Mouse (Mus musculus) liver, adult 2 months (tissue): Measurements from ENCODE around the gene A530016L24Rik.

Experiments
- CTCF ChIP-seq: fragments of 200-500 bp; IDR thresholded peaks from 2 replicates; pipeline ENCODE4 v1.5.1; 2011; ENCODE audit warnings: low read depth, low read length, control low read depth
- POLR2A ChIP-seq: fragments of 200-500 bp; IDR thresholded peaks from 2 replicates; pipeline ENCODE4 v1.6.1; 2011; ENCODE audit warnings: low read length, control low read depth; ENCODE audit not compliant: insufficient read depth; ENCODE audit errors: extremely low read depth

DNA sequence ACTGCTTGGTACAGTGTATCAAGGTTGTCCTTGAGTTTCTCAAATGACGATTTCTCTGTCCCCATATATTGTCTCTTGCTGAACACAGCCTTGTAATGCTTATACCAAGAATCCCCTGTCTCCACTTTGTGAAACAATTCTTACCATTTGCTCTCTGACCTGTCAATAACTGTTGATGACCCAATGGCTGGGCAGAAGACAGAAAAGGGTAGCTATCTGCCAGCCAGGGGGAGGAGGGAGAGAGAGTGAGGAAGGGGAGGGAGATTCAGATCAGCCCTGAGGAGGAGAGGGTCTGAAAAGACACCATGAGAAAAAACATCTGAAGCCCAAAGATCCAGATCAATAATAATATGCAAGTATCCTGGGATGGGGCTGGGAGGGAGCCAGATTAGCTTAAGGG lies 37.9 kb upstream of the A530016L24Rik start:
- TF ChIP-seq CTCF, result no peak
- no peak for TF ChIP-seq POLR2A
